Mouse (Mus musculus) lung, postnatal 0 days (tissue): ENCODE measurements at regions not wholly inside any gene's neighbourhood (a gene's known extent, or its start where the extent isn't known, plus 50 kb on each side); places are given as distances from the start of the nearest gene placed in this dataset.

ENCODE experiments used
- CTCF ChIP-seq: IDR thresholded peaks from 2 replicates; pipeline ENCODE4 v1.5.1; 2016; ENCODE audit warnings: antibody characterized with exemption, mild to moderate bottlenecking
- EP300 ChIP-seq: IDR thresholded peaks from 2 replicates; pipeline ENCODE4 v1.6.1; 2016; ENCODE audit warnings: antibody characterized with exemption, mild to moderate bottlenecking, control low read depth

DNA sequence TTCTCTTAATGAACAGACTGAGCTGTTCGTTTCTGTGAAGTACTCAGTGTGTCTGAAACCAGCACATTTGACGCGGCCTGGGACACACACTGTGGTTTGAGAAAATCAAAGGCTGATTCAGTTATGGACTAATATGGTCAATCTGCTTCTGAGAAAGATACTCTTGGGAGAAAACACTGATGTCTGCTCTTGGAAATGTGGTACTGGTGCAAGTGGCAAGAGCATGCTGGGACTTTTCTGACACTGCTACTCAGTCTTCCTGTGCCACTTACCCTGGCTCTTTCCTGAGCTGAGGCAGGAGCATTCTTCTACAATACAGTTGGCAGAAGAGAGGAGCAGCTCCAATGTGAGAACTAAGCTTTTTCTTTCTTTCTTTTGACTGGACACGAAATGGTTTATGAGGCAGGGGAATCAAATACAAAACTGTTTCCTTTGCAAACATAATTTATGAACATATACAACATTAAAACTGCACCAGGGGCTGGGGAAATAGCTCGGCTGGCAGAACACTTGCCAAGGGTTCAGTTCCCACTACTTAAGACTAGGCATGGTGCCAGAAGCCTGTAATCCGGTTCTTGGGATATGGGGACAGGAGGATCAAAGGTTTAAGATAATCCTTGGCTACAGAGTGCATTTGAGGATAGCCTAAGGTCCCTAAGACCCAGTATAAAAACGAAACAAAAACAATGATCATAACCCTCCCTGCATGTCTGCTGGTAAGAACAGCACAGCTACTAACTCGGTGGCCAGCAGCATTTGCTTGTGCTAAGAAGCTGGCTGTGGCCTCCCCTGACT is 173.7 kb upstream of the Klf14 start:
- no peak for TF ChIP-seq CTCF
- TF ChIP-seq EP300: no peak
